Mouse (Mus musculus): ENCODE measurements around the gene Ist1.

DNA sequence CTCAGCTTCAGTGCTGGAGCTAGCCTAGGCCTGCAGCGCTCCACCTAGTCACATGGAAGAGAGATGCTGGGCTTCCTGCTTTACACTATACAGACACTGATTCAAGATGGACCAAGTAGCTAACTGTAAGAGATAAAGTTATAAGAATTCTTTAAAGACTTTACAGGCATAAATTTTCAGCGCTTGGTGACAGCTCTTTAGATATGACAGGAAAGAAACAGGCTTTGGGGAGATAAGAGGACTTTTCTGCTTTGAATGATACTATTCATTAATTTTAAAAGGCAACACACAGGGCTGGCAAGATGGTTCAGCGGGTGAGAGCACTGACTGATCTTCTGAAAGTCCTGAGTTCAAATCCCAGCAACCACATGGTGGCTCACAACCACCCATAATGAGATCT, 5.4 kb upstream of the Ist1 start:
- TF ChIP-seq CTCF (IDR thresholded peaks at IDR 0.05; ENCODE audit: low read depth, low read length) (no peak), POLR2AphosphoS5 (IDR thresholded peaks at IDR 0.05; ENCODE audit: insufficient replicate concordance, low read depth, low read length) (no peak)
